Mouse (Mus musculus) G1E (cell line): Measurements from ENCODE around the gene Rpl35.

Experiments
- CTCF ChIP-seq: IDR thresholded peaks from 2 replicates; pipeline ENCODE4 v1.5.1; 2012; ENCODE audit warnings: low read depth, low read length, inconsistent platforms, mixed read lengths
- GATA1 ChIP-seq: IDR thresholded peaks from 2 replicates; pipeline ENCODE4 v1.6.1; 2012; ENCODE audit warnings: borderline replicate concordance, low read length, inconsistent platforms, mixed read lengths
- GATA2 ChIP-seq: IDR thresholded peaks from 2 replicates; pipeline ENCODE4 v1.6.1; 2012; ENCODE audit warnings: low read depth, low read length, inconsistent platforms, borderline replicate concordance
- POLR2AphosphoS5 ChIP-seq: IDR thresholded peaks from 2 replicates; pipeline ENCODE4 v1.6.1; 2012; ENCODE audit warnings: low read depth, low read length, inconsistent platforms; ENCODE audit not compliant: insufficient replicate concordance
- TAL1 ChIP-seq: conservative IDR thresholded peaks from 2 replicates; pipeline ENCODE4 v1.6.1; 2012; ENCODE audit warnings: low read depth, low read length, inconsistent platforms, mixed read lengths

- TF ChIP-seq CTCF (no peak), GATA1 (no peak), GATA2 (no peak), TAL1 (no peak), POLR2AphosphoS5 (no peak)
Observed at GRCm38 (mm10) chr2:39003512-39003911, 1.9 kb downstream of the Rpl35 start.
